Mouse (Mus musculus): ENCODE measurements around the gene Suox. TPM values are rescaled to one million over a fixed set of nuclear protein-coding genes. Genes with fewer than 3 reads are reported as not detected.
"Not testable (repeated sequence)": the region's sequence is repeated elsewhere in the genome, so short reads cannot be mapped to it uniquely, and the experiment has no call there.

The Suox gene
- polyA plus RNA-seq, 2 experiments: 13.1 to 17.0 TPM

DNA sequence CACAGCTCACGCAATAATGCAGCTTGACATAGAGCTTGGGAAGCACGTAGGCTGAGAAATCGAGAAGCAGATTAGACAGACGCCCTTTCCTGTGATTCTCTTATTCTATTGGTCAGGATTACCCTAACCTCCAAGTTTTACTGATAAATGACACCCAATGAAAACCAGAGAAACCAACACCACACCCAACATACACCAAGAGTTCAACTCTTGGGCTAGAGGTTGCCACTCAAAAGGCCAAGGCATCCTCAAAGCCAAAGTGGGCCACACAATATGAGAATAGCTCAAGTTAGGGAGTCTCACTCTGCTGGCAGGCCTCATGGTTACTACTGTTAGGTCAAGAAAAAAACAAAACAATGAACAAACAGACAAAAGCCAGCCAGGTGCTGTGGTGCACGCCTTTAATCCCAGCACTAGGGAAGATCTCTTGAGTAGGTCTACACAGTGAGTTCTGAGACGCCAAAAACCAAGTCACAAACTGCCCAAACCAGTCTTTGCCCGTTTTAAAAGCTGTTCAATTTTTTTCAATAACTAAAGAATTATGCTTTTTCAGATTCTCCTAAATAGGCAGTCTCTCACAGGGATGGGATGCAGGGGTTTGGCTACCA lies 48.5 kb downstream of the Suox start:
- Histone ChIP-seq H3K4me3 (replicated peaks; ENCODE audit: low read length) (peak overlapping the region; percentile 73), H3K36me3 (ENCODE audit: control insufficient read depth, insufficient read depth, low read length) (peaks cover 26% of the 10 kb centered on the region), H3K9me3 (ENCODE audit: control insufficient read depth, low read length) (no peaks in the 10 kb centered on the region), H3K4me2 (replicated peaks; ENCODE audit: low read depth, low read length, severe bottlenecking) (peak overlapping the region; percentile 79), H3K27me3 (ENCODE audit: control insufficient read depth, insufficient read depth, low read length) (no peaks in the 10 kb centered on the region), H3K4me1 (ENCODE audit: control insufficient read depth, insufficient read depth, low read length) (0 out of 2 replicates have a peak, but pooled peaks cover 5% of the 10 kb centered on the region), H3K27ac (replicated peaks; ENCODE audit: low read depth, low read length) (peak overlapping the region; percentile 55; the same call in 1 of the 2 replicates), H3K9ac (ENCODE audit: low read depth, low read length, severe bottlenecking) (peak overlapping the region; percentile 83)
- no peak for TF ChIP-seq POLR2A (IDR thresholded peaks at IDR 0.05; ENCODE audit: borderline replicate concordance, extremely low read depth, insufficient read depth, insufficient read length)
- WGBS: 42% methylated on average over 7 of the region's 7 CpGs
- no peak for DNase-seq (ENCODE audit: low spot score)
- no peak for ATAC-seq (ENCODE audit: low FRiP score, low read depth)

DNA sequence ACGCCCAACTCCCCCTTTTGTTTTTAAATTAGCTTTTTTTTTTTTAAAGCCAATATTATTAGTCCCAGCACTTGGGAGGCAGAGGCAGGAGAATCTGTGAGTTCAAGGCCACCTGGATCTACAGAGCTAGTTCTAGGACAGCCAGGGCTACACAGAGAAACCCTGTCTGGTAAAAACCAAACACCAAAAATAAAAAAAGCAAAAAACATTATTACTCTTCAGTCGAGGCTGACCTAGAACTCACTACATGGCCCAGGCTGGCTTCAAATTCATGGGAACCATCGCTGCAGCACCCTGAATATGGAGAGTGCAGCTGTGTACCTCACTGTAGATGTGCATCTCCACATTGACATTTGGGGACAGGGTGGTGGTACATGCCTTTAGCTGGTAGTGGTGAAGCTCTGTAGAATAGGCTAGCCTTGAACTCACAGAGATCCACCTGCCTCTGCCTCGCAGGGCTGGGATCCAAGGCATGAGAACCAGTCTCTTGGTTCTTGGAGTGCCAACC lies 50.7 kb downstream of the Suox start:
- 78% methylated on average over 3 of the region's 4 CpGs for WGBS
- not testable (repeated sequence) for H3K9me3 ChIP-seq (ENCODE audit: control insufficient read depth, low read length); H3K9ac ChIP-seq (ENCODE audit: low read depth, low read length, severe bottlenecking); H3K27me3 ChIP-seq (ENCODE audit: control insufficient read depth, insufficient read depth, low read length); H3K4me3 ChIP-seq (replicated peaks; ENCODE audit: low read length); H3K4me2 ChIP-seq (replicated peaks; ENCODE audit: low read depth, low read length, severe bottlenecking); ATAC-seq (ENCODE audit: low FRiP score, low read depth); H3K27ac ChIP-seq (replicated peaks; ENCODE audit: low read depth, low read length); DNase-seq (ENCODE audit: low spot score); H3K4me1 ChIP-seq (ENCODE audit: control insufficient read depth, insufficient read depth, low read length)
- H3K36me3 ChIP-seq (ENCODE audit: control insufficient read depth, insufficient read depth, low read length): peaks cover 26% of the 10 kb centered on the region

DNA sequence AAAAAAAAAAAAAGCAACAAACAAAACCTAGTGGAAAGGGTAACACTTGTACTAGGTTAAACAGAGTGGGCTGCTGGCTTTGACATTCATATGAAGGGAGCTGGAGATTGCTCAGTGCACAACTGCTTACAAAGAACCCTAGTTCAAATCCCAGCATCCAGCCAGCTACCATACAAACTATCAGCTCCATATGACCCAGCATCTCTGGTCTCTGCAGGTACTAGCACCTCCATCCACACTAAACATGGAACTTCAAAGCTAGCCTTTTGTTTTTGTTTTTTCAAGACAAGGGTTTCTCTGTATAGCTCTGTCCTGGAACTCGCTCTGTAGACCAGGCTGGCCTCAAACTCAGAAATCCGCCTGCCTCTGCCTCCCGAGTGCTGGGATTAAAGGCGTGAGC lies 51.2 kb downstream of the Suox start:
- Histone ChIP-seq H3K27ac (replicated peaks; ENCODE audit: low read depth, low read length) (no peak overlapping the region), H3K9ac (ENCODE audit: low read depth, low read length, severe bottlenecking) (no peak overlapping the region), H3K4me3 (replicated peaks; ENCODE audit: low read length) (no peak overlapping the region), H3K9me3 (ENCODE audit: control insufficient read depth, low read length) (no peaks in the 10 kb centered on the region), H3K27me3 (ENCODE audit: control insufficient read depth, insufficient read depth, low read length) (no peaks in the 10 kb centered on the region), H3K4me1 (ENCODE audit: control insufficient read depth, insufficient read depth, low read length) (0 out of 2 replicates have a peak, but pooled peaks cover 5% of the 10 kb centered on the region), H3K36me3 (ENCODE audit: control insufficient read depth, insufficient read depth, low read length) (peaks cover 26% of the 10 kb centered on the region), H3K4me2 (replicated peaks; ENCODE audit: low read depth, low read length, severe bottlenecking) (no peak overlapping the region)
- TF ChIP-seq POLR2A (IDR thresholded peaks at IDR 0.05; ENCODE audit: borderline replicate concordance, extremely low read depth, insufficient read depth, insufficient read length): no peak
- ATAC-seq (ENCODE audit: low FRiP score, low read depth) (no peak), DNase-seq (ENCODE audit: low spot score) (no peak)
- WGBS: 81% methylated on average over 4 of the region's 4 CpGs

DNA sequence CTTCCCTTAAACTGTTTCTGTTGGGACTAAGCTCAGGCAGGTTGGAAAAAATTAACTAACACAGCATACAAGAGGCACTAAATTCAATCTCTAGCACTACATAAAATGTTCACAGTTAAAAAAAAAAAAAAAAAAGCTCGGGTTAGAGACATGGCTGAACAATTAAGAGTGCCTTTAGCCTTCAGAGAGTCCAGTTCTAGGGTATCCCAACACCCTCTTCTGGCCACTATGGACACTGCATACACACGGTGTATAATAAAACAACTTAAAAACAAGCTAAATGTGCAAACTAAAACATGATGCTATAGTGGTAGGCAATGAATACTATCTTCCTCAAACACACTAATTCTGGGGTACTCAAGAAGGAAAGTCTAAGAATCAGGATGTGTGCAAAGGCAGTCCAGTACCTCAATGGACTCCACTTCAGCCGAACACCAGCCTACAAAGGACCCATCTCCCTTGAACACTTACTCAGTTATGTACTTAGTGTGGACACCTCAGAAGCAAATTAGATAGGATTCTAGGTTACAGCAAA lies 51.8 kb downstream of the Suox start:
- Histone ChIP-seq H3K4me2 (replicated peaks; ENCODE audit: low read depth, low read length, severe bottlenecking) (no peak overlapping the region), H3K4me3 (replicated peaks; ENCODE audit: low read length) (no peak overlapping the region), H3K4me1 (ENCODE audit: control insufficient read depth, insufficient read depth, low read length) (0 out of 2 replicates have a peak, but pooled peaks cover 5% of the 10 kb centered on the region), H3K9ac (ENCODE audit: low read depth, low read length, severe bottlenecking) (no peak overlapping the region), H3K27ac (replicated peaks; ENCODE audit: low read depth, low read length) (no peak overlapping the region), H3K36me3 (ENCODE audit: control insufficient read depth, insufficient read depth, low read length) (peaks cover 26% of the 10 kb centered on the region), H3K27me3 (ENCODE audit: control insufficient read depth, insufficient read depth, low read length) (no peaks in the 10 kb centered on the region), H3K9me3 (ENCODE audit: control insufficient read depth, low read length) (no peaks in the 10 kb centered on the region)
- ATAC-seq (ENCODE audit: low FRiP score, low read depth): no peak
- DNase-seq (ENCODE audit: low spot score): no peak
- WGBS: 67% methylated on average over 3 of the region's 3 CpGs
- TF ChIP-seq POLR2A (IDR thresholded peaks at IDR 0.05; ENCODE audit: borderline replicate concordance, extremely low read depth, insufficient read depth, insufficient read length): no peak

DNA sequence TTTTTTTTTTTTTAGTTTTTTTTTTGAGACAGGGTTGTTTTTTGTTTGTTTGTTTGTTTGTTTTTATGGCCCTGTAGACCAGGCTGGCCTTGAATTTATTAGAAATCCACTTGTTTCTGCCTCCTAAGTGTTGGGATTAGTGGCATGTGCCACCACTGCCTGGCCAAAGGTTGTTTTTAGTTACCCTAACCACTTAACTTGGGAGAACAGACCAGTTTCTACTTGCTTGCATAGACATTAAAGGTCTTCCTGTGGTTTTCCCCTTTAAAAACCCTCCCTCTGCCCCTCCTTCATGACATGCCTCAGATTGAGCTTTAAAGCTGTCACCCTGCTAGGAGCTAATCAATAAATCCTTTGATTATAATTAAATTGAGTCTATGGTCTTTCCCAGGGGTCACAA lies 53.6 kb downstream of the Suox start:
- Histone ChIP-seq H3K4me1 (ENCODE audit: control insufficient read depth, insufficient read depth, low read length) (0 out of 2 replicates have a peak, but pooled peaks cover 2% of the 10 kb centered on the region), H3K36me3 (ENCODE audit: control insufficient read depth, insufficient read depth, low read length) (peaks cover 25% of the 10 kb centered on the region), H3K9ac (ENCODE audit: low read depth, low read length, severe bottlenecking) (no peak overlapping the region), H3K27ac (replicated peaks; ENCODE audit: low read depth, low read length) (no peak overlapping the region), H3K4me3 (replicated peaks; ENCODE audit: low read length) (no peak overlapping the region), H3K4me2 (replicated peaks; ENCODE audit: low read depth, low read length, severe bottlenecking) (no peak overlapping the region), H3K27me3 (ENCODE audit: control insufficient read depth, insufficient read depth, low read length) (no peaks in the 10 kb centered on the region), H3K9me3 (ENCODE audit: control insufficient read depth, low read length) (no peaks in the 10 kb centered on the region)
- no peak for TF ChIP-seq POLR2A (IDR thresholded peaks at IDR 0.05; ENCODE audit: borderline replicate concordance, extremely low read depth, insufficient read depth, insufficient read length)
- no peak for DNase-seq (ENCODE audit: low spot score)
- ATAC-seq (ENCODE audit: low FRiP score, low read depth): no peak

Other genes starting within 250 kb of the Suox start
- gene Smarcc2, start 214.8 kb downstream of the Suox start, polyA plus RNA-seq (2012; rRNA removed): 216 and 219 TPM in 2 replicates
- gene Smarcc2, start 214.8 kb downstream of the Suox start, polyA plus RNA-seq (2014; fragmentation: Nextera tagmentation; extraction: Ambion mirVana): 98.0 and 110 TPM in 2 replicates
- gene Myl6, start 179.9 kb downstream of the Suox start, polyA plus RNA-seq (2012; rRNA removed): 1,142 and 1,623 TPM in 2 replicates
- 1,081 and 1,105 TPM in 2 replicates for gene Myl6, start 179.9 kb downstream of the Suox start, polyA plus RNA-seq (2014; fragmentation: Nextera tagmentation; extraction: Ambion mirVana)
- gene Myl6b, start 175.4 kb downstream of the Suox start, polyA plus RNA-seq (2012; rRNA removed): 54.9 and 56.7 TPM in 2 replicates
- gene Myl6b, start 175.4 kb downstream of the Suox start, polyA plus RNA-seq (2014; fragmentation: Nextera tagmentation; extraction: Ambion mirVana): 6.1 and 6.6 TPM in 2 replicates
- gene Esyt1, start 148.2 kb downstream of the Suox start, polyA plus RNA-seq (2012; rRNA removed): 51.3 and 59.6 TPM in 2 replicates
- gene Esyt1, start 148.2 kb downstream of the Suox start, polyA plus RNA-seq (2014; fragmentation: Nextera tagmentation; extraction: Ambion mirVana): 35.8 and 37.9 TPM in 2 replicates
- gene Zc3h10, start 126.3 kb downstream of the Suox start, polyA plus RNA-seq (2012; rRNA removed): 15.2 and 17.2 TPM in 2 replicates
- gene Zc3h10, start 126.3 kb downstream of the Suox start, polyA plus RNA-seq (2014; fragmentation: Nextera tagmentation; extraction: Ambion mirVana): 13.7 and 14.5 TPM in 2 replicates
- gene Rpl41, start 124.8 kb downstream of the Suox start, polyA plus RNA-seq (2012; rRNA removed): 2,621 and 3,931 TPM in 2 replicates
- gene Rpl41, start 124.8 kb downstream of the Suox start, polyA plus RNA-seq (2014; fragmentation: Nextera tagmentation; extraction: Ambion mirVana): 4,572 and 4,920 TPM in 2 replicates
- 111 and 186 TPM in 2 replicates for gene Pa2g4, start 108.1 kb downstream of the Suox start, polyA plus RNA-seq (2012; rRNA removed)
- gene Pa2g4, start 108.1 kb downstream of the Suox start, polyA plus RNA-seq (2014; fragmentation: Nextera tagmentation; extraction: Ambion mirVana): 207 and 210 TPM in 2 replicates
- gene Erbb3, start 84.4 kb downstream of the Suox start, polyA plus RNA-seq (2012; rRNA removed): 17.5 and 18.2 TPM in 2 replicates
- 19.6 and 21.1 TPM in 2 replicates for gene Erbb3, start 84.4 kb downstream of the Suox start, polyA plus RNA-seq (2014; fragmentation: Nextera tagmentation; extraction: Ambion mirVana)
- 1,619 and 1,662 TPM in 2 replicates for gene Rps26, start 47.3 kb downstream of the Suox start, polyA plus RNA-seq (2012; rRNA removed)
- gene Rps26, start 47.3 kb downstream of the Suox start, polyA plus RNA-seq (2014; fragmentation: Nextera tagmentation; extraction: Ambion mirVana): 1,135 and 1,177 TPM in 2 replicates
- 8.0 and 10.3 TPM in 2 replicates for gene Ikzf4, start 28.1 kb downstream of the Suox start, polyA plus RNA-seq (2012; rRNA removed)
- gene Ikzf4, start 28.1 kb downstream of the Suox start, polyA plus RNA-seq (2014; fragmentation: Nextera tagmentation; extraction: Ambion mirVana): 4.6 and 5.2 TPM in 2 replicates
- gene Rab5b, start 22.2 kb upstream of the Suox start, polyA plus RNA-seq (2012; rRNA removed): 88.3 and 96.3 TPM in 2 replicates
- 78.8 and 86.9 TPM in 2 replicates for gene Rab5b, start 22.2 kb upstream of the Suox start, polyA plus RNA-seq (2014; fragmentation: Nextera tagmentation; extraction: Ambion mirVana)
- 3.7 and 3.8 TPM in 2 replicates for gene Pmel, start 30.1 kb upstream of the Suox start, polyA plus RNA-seq (2012; rRNA removed)
- 4.6 and 5.5 TPM in 2 replicates for gene Pmel, start 30.1 kb upstream of the Suox start, polyA plus RNA-seq (2014; fragmentation: Nextera tagmentation; extraction: Ambion mirVana)
- gene Cdk2, start 31.0 kb upstream of the Suox start, polyA plus RNA-seq (2012; rRNA removed): 132 and 148 TPM in 2 replicates
- 106 and 115 TPM in 2 replicates for gene Cdk2, start 31.0 kb upstream of the Suox start, polyA plus RNA-seq (2014; fragmentation: Nextera tagmentation; extraction: Ambion mirVana)
- gene Dgka, start 70.8 kb upstream of the Suox start, polyA plus RNA-seq (2012; rRNA removed): 23.0 and 26.6 TPM in 2 replicates
- gene Dgka, start 70.8 kb upstream of the Suox start, polyA plus RNA-seq (2014; fragmentation: Nextera tagmentation; extraction: Ambion mirVana): 18.4 and 19.9 TPM in 2 replicates
- gene Pym1, start 73.8 kb upstream of the Suox start, polyA plus RNA-seq (2012; rRNA removed): 49.9 and 60.3 TPM in 2 replicates
- gene Pym1, start 73.8 kb upstream of the Suox start, polyA plus RNA-seq (2014; fragmentation: Nextera tagmentation; extraction: Ambion mirVana): 36.0 and 36.8 TPM in 2 replicates
- 1.4 TPM in 2 replicates for gene Mmp19, start 116.8 kb upstream of the Suox start, polyA plus RNA-seq (2012; rRNA removed)
- gene Mmp19, start 116.8 kb upstream of the Suox start, polyA plus RNA-seq (2014; fragmentation: Nextera tagmentation; extraction: Ambion mirVana): 0.86 and 1.1 TPM in 2 replicates
- 26.3 and 30.6 TPM in 2 replicates for gene Dnajc14, start 130.0 kb upstream of the Suox start, polyA plus RNA-seq (2012; rRNA removed)
- gene Dnajc14, start 130.0 kb upstream of the Suox start, polyA plus RNA-seq (2014; fragmentation: Nextera tagmentation; extraction: Ambion mirVana): 44.5 and 45.7 TPM in 2 replicates
- 41.3 and 59.1 TPM in 2 replicates for gene Tmem198b, start 130.3 kb upstream of the Suox start, polyA plus RNA-seq (2012; rRNA removed)
- 14.9 and 18.6 TPM in 2 replicates for gene Tmem198b, start 130.3 kb upstream of the Suox start, polyA plus RNA-seq (2014; fragmentation: Nextera tagmentation; extraction: Ambion mirVana)
- 68.2 and 122 TPM in 2 replicates for gene Sarnp, start 143.3 kb upstream of the Suox start, polyA plus RNA-seq (2012; rRNA removed)
- gene Sarnp, start 143.3 kb upstream of the Suox start, polyA plus RNA-seq (2014; fragmentation: Nextera tagmentation; extraction: Ambion mirVana): 200 TPM in 2 replicates
- 29.4 and 31.6 TPM in 2 replicates for gene Ormdl2, start 147.6 kb upstream of the Suox start, polyA plus RNA-seq (2012; rRNA removed)
- 45.4 and 52.7 TPM in 2 replicates for gene Ormdl2, start 147.6 kb upstream of the Suox start, polyA plus RNA-seq (2014; fragmentation: Nextera tagmentation; extraction: Ambion mirVana)
- 10.8 and 11.8 TPM in 2 replicates for gene Gdf11, start 217.6 kb upstream of the Suox start, polyA plus RNA-seq (2012; rRNA removed)
- 6.3 and 9.2 TPM in 2 replicates for gene Gdf11, start 217.6 kb upstream of the Suox start, polyA plus RNA-seq (2014; fragmentation: Nextera tagmentation; extraction: Ambion mirVana)
- 346 and 448 TPM in 2 replicates for gene Cd63, start 226.9 kb upstream of the Suox start, polyA plus RNA-seq (2012; rRNA removed)
- 942 and 957 TPM in 2 replicates for gene Cd63, start 226.9 kb upstream of the Suox start, polyA plus RNA-seq (2014; fragmentation: Nextera tagmentation; extraction: Ambion mirVana)
- 17.9 and 23.2 TPM in 2 replicates for gene Rdh5, start 248.8 kb upstream of the Suox start, polyA plus RNA-seq (2012; rRNA removed)
- gene Rdh5, start 248.8 kb upstream of the Suox start, polyA plus RNA-seq (2014; fragmentation: Nextera tagmentation; extraction: Ambion mirVana): 11.8 and 12.5 TPM in 2 replicates
- gene Bloc1s1, start 250.0 kb upstream of the Suox start, polyA plus RNA-seq (2012; rRNA removed): 211 and 285 TPM in 2 replicates
- gene Bloc1s1, start 250.0 kb upstream of the Suox start, polyA plus RNA-seq (2014; fragmentation: Nextera tagmentation; extraction: Ambion mirVana): 242 and 262 TPM in 2 replicates